Mouse (Mus musculus) heart, postnatal 14 days (tissue): ENCODE data around the gene Prkra. TPM values are rescaled to one million over a fixed set of nuclear protein-coding genes. Genes with fewer than 3 reads are reported as not detected.

Experiments
- DNase-seq, 2 experiments: peaks; one replicate each; pipeline ENCODE4 v3.0.0; 2021 to 2022
- intact Hi-C: fragments of 180-260 bp; cut with DNase I; formaldehyde crosslinking; loops from one replicate; pipeline ENCODE4 v1.15.1; 2025
- long read RNA-seq, 2 experiments: library from polyadenylated mRNA; stranded (forward); transcript quantifications; one replicate each; pipeline ENCODE4 v2.0.0; 2021
- total RNA-seq, 2 experiments: library from RNA; stranded (reverse); gene quantifications; 2 replicates each; pipeline ENCODE4 v1.2.3; 2021

Gene Prkra
- total RNA-seq, result 10 to 100 TPM; 16.0 to 16.9 TPM
- long read RNA-seq, experiment 1, transcript Prkra-201 (8 exons, 1,614 nt), result major isoform, 16 of 17 reads
- long read RNA-seq, experiment 1, partial matches to known transcripts, result 0 of 17 reads
- long read RNA-seq, experiment 1, other reads (novel, unspliced or antisense), result 1 of 17 reads
- long read RNA-seq, experiment 2, transcript Prkra-201 (8 exons, 1,614 nt), result major isoform, 11 of 14 reads
- long read RNA-seq, experiment 2, partial matches to known transcripts, result 0 of 14 reads
- long read RNA-seq, experiment 2, other reads (novel, unspliced or antisense), result 3 of 14 reads

DNA sequence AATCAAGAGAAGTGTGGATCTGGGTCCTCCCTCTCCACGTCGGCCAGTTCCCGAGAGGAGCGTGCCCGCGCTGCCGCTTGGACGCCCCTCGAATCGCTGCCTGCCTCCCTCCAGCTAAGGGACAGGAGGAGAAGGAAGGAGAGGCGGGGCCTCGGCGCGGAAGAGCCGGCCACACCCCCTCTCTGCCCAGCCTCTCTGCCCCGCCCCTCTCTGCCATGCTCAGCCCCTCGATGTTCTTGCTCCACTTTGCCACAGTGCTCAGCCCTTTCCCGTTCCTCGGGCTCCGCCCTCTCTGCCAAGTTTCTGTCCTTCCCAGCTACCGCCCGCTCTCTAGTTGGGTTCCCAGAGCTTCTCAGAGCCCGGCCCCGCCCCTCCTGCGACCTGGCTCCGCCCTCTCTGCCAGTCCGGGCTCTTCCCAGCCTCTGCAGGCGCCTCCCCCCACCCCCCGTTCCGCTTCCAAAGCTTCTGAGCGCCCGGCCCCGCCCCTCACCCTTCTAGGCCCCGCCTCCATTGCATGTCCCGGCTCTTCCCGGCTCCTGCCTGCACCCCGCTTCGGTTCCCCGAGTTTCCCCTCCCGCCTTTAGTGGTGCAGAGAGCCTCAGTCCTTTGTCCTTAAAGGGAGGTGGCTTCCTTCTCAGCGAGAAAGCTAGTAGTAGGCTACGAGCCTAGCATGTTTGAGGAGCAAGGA is at the start of gene Prkra, which contains the start of gene Pjvk:
Gene Prkra (minus strand): TSS at position 133 of the 688 bp plus-strand sequence.
Gene Pjvk (plus strand): TSS at position 594 of the 688 bp plus-strand sequence.
- intact Hi-C loops, result loop anchor here (2.0 to 5.0 kb wide), 2 partner anchors 25 to 49 kb away; partner anchors contain the start of gene Fkbp7
- DNase-seq, result peak; percentile 99 to 100

DNA sequence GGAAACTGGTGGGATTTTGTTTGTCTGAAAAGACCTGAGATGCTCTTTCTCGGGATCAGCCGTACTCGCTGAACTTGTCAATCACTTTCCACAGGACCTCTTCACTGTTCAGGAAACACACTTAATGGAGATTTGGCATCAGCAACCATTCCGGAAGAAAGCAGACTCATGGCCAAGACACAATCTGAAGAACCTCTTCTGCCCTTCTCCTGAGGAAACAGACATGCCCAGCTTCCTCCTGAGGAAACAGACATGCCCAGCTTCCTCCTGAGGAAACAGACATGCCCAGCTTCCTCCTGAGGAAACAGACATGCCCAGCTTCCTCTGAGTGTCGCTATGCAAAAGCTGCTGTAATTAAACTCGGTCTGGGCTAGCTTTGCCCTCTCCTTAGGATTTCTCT is 47.5 kb upstream of the Prkra start:
- intact Hi-C loops, result loop anchor here (5.0 kb wide), 1 partner anchor 48 kb away; the partner anchor contains the start of genes Pjvk and Prkra
- no peak for DNase-seq

GRCm38 (mm10) chr2:76693765-76694164 is 46.0 kb upstream of the Prkra start:
- DNase-seq, result no peak
- intact Hi-C loops, result no loop called here

DNA sequence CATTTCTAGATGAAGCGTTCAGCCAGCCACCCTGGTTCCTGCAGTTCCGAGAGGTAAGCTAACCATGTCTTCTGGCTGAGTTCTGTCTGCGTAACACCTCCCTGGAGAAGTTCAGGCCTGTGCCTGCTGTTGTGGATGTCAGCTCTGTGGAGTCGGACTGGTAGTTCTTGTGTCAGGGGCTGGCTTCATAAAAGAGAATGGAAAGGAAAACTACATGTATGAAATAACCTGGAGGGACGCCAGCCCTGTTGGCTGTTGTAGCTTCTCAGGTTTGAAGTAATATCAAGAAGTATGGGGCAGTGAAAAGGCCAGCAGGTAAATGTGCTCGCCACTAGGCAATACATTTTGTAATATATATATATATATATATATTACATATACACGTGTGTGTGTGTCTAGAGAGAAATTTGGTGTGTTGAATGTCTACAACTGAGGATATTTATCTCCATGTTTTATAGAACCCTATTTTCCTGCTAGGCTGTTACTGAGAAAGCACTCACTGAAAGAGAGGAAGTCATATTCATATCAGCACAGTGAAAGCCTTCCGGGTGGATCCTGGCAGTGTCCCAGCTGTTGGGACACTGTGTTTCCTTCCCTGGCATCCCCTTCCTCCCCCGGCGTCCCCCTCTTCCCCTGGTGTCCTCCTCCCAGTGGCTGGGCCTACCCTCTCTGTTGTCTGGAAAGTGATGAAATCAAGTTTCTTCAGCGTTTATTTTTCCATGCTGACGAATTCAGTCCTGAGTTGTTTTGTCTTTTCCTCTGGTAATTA is 42.8 kb upstream of the Prkra start:
- intact Hi-C loops, result no loop called here
- DNase-seq, result peak; percentile 65 to 80

- no peak for DNase-seq
- intact Hi-C loops, result no loop called here
Observed at GRCm38 (mm10) chr2:76688162-76688561, 40.3 kb upstream of the Prkra start.

DNA sequence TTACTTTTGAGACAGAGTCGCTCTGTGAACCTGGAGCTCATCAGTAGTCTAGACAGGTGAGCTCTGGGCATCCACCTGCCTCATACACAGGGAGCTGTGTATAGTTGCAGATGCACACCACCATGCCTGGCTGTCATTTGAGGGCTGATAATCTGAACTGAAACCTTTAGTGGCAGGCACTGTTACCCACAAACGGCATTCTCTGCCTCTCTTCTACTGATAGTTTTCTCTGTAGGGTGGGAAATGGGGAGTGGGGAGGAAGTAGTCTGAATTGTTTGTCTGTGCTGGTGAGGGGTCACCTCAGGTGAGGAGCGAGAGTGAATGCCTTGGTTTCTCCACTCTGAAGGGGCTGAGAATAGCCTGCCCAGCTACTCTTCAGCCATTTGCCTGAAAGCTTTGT is 39.8 kb upstream of the Prkra start:
- intact Hi-C loops, result no loop called here
- DNase-seq, result no peak

DNA sequence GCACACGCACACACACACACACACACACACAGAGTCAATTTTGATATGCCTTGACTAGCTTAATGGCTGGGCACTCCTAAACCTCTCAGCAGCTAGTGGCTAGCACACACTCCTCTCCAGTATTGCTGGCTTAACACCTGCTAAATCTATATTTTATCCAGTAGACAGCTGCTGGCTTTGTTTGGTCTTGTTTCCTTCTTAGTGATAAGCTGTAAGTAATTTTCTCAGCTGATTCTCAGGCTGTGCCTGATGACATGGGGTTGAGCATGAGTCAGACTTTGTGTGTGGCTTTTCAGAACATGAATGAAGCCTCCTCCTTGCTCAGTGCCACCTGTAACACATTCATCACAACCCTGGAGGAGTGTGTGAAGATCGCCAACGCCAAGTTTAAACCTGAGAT is 39.2 kb upstream of the Prkra start:
- no peak for DNase-seq
- intact Hi-C loops, result no loop called here

GRCm38 (mm10) chr2:76682301-76682700 is 34.5 kb upstream of the Prkra start:
- no peak for DNase-seq
- intact Hi-C loops, result no loop called here

DNA sequence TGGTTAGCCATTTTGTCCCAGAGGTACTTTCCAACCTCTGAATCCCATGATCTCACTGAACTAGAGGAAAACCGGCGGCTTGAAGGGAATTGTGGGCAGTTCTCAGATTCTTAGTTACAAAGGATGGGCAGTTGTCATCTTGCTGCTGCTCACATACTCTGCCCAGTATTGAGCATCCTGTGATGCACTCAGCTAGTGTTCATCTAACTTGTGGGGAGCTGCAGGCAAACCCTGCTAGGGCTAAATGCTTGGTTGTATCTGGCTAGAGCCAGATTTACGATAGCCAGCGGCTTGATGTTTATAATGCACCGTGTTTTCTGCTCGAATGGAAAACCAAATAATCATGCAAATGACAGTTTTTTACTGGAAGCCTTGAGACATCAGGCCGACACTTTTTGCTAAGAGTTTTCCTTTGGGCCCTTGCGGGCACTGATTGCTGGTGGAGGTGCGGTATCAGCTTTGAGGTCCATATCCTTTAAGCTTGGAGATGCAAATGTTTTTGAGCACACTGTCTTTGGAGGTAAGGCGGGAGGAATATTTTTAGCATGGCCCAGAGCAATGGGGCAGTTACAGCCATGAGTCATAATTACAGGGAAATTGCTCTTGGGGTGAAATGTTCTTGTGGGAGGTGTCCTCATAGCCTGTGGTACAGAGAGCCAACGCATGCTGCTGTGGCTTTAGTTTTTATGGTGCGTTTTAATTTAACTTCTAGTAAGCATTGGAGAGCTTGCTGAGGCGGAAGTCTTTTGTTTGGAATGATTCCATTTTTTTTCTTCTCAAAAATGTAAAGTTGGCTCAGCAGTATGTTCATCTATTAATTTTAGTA is 28.8 kb upstream of the Prkra start:
- intact Hi-C loops, result loop anchor here (10.0 kb wide), 1 partner anchor 188 kb away; no protein-coding TSS in a partner anchor
- no peak for DNase-seq

DNA sequence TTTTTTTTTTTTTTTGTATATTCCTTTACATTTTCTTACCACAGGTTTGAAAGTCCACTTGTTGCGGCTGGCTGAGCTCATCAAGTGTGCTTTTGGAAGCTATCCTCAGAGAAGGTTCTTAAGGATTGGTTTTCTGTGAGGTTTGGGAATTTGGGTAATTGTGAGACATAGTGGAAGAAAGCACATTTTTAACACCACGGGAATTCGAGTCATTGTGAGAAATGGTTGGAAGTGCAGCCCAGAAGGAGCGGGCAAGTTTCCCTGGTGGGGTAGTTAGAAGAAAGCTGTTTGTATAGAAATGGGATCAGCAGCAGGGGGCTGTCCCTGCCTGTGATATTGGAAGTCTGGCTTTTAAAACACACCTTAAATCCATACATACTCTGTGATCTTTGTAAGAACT is 28.1 kb upstream of the Prkra start:
- intact Hi-C loops, result loop anchor here (10.0 kb wide), 1 partner anchor 189 kb away; no protein-coding TSS in a partner anchor
- DNase-seq, result no peak

GRCm38 (mm10) chr2:76675451-76675850 is 27.6 kb upstream of the Prkra start:
- peak in 1 of 2 experiments; percentile 24 for DNase-seq
- intact Hi-C loops, result loop anchor here (10.0 kb wide), 1 partner anchor 189 kb away; no protein-coding TSS in a partner anchor

DNA sequence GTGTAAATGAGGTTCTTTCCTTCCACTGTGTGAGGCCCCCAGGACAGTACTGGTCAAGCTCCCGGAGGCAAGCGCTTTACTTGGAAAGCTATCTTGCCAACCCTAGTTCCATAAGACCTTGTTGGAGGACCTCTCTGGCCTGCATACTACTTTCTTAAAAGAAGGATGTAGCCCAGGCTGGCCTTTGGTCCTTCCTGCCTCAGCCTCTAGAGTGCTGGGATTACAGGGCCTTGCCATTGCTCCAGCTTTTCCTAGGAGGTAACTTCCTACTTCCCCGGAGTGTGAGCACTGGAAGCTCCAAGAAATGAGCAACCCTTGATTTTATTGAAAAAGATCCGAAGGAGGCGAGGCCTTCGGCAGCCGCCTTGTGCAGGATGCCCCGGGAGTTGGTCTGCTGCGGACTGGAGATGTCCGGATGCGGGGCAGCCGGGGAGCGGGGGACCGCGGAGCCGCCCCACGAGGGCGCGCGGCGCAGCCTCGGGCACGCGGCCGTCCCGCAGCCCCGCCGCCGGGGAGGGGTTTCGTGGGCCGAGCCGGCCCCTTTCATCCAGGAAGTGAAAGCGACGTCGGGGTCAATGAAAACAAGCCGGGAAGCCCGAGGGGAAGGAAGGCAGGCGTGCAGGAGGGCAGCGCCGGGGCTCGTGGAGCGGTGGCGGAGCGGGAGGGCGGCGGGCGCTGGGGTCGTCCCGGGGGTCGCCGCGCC is 27.1 kb upstream of the Prkra start, which contains the start of gene Plekha3:
Gene Plekha3 (plus strand): TSS at position 557 of the 703 bp plus-strand sequence.
- DNase-seq, result peak; percentile 86 to 90
- intact Hi-C loops, result loop anchor here (10.0 kb wide), 1 partner anchor 190 kb away; no protein-coding TSS in a partner anchor

DNA sequence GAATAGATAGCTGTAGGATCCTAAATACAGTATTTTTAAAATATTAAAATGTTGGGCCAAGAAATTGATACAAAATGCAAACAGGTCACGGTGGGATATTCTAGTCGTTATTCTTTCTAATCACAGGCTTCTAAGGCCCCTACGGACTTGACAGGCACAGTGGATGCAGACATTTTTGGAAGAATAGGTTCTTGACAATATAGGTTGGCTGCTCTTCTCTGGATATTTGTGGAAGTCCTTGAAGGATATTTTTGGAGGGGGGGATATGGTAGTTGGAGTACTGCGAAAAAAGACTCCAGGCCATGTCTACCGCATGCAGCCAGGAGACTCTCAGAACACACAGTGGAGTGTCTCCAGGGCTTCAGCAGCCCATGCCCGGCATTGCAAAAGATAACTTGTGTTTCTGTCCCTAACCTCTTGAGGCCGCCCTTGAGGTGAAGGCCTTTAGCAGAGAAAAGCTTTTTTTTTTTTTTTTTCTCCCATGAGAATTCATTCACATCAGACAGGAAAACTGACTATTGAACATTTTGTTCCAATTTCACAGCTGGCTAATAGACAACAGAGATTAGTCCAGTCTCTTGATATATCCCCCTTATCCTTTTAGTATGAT is 25.8 kb upstream of the Prkra start:
- DNase-seq, result peak; percentile 59 to 65
- intact Hi-C loops, result loop anchor here (2.0 to 10.0 kb wide), 2 partner anchors 25 to 191 kb away; partner anchors contain the start of genes Pjvk and Prkra

- DNase-seq, result peak; percentile 89 to 93
- intact Hi-C loops, result loop anchor here (2.0 to 10.0 kb wide), 2 partner anchors 24 to 192 kb away; partner anchors contain the start of genes Pjvk and Prkra
Observed at GRCm38 (mm10) chr2:76672966-76673392, 25.2 kb upstream of the Prkra start, which contains the start of gene Fkbp7. Gene Fkbp7, minus strand, starts transcription at chr2:76673116.

DNA sequence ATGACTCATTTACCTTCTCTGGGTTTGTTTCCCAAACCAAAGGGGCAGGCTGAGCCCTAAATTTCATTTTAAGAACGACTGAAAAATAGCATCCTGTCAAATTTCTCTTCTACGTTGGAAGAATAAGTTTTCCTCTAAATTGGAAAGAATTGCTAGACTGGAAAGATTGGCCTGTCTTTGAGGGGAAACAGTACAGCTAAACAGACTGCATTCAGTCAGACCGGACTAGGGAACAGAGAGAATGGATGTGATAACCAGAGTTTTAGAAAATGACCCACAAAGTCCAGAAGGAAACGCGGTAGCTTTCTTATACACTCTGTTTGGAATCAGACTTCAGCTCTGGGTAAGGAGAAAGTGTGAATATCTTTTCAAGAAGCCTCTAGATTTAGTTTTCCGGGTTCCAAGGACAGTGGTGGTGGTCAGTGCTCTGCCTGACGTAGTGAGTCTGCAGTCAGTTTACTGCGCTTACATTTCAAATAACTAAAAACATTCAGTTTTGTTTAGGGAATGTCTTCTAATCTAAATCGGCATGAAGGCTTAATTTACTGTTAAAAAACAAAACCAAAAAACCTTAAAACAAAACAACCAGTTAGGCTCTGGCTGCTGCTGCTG is 24.4 kb upstream of the Prkra start:
- intact Hi-C loops, result loop anchor here (2.0 to 10.0 kb wide), 2 partner anchors 23 to 193 kb away; partner anchors contain the start of genes Pjvk and Prkra
- no peak for DNase-seq

DNA sequence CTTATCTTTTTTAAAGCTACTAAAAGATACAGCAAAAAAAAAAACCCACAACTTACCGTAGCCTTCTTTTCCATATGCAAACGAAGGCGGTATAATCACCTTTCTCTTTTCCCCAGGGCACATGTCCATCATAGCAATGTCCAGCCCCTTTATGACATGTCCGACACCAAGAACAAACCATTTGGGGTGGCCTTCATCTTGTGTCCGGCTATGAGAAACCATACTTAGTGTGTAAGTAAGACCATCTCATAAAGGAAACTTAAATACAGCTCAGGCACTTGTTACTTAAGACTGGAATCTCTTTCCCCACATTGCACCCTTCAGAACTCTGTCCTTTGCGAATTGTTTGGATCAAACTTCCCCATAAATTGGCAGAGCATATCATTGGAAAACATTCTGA is 23.8 kb upstream of the Prkra start:
- no peak for DNase-seq
- intact Hi-C loops, result loop anchor here (2.0 to 10.0 kb wide), 2 partner anchors 23 to 193 kb away; partner anchors contain the start of genes Pjvk and Prkra

DNA sequence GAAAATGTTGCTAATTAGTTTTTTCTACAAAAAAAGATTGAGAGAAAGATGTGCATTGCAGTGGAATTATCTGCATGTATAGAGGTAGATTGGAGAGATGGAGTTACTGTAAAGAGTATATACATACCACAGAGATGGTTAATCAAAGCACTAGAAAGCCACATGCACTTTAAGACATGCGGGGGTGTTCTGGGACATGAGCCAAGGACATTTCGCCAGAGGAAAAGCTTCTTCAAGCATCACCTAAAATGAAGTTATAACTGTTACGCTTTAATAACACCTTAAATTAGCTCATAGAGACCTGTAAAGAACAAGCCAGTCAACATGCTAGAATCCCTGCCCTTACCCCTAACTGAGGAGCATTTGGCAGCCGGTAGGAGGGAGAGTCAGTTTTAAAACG is 19.4 kb upstream of the Prkra start:
- no peak for DNase-seq
- intact Hi-C loops, result no loop called here

DNA sequence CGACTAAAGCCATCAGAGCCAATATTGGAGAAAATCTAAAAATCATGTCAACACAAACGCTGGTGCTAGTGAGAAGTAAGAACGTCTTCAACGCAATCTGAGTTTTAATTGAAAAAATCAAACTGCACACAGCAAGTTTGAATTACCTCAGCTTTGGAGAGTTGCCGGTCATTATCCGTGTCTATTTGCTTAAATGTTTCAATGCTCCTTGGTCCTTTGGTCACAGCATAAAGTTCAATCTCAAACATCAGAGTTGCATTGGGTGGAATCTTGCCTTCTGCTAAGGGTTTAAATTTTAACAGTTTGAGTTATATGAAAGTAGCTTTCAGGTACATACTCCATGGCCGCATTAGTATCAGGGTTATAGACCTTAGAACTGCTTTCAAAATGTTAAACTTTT is 17.7 kb upstream of the Prkra start:
- DNase-seq, result no peak

More for the DNA sequence above, 17.7 kb upstream of the Prkra start:
- intact Hi-C loops, result no loop called here
